Mouse (Mus musculus) layer of hippocampus, adult 9-10 months (tissue): ENCODE measurements around the gene Sept10.

ENCODE experiments used
- DNase-seq: peaks from one replicate; pipeline ENCODE4 v3.0.0; 2022; ENCODE audit warnings: low spot score

The Sept10 gene

GRCm38 (mm10) chr10:59221473-59222270, at the start of gene Sept10, which contains the start of gene Sowahc:
Gene Sept10, minus strand, starts transcription at chr10:59221847.
Gene Sowahc, plus strand, starts transcription at chr10:59221953.
- DNase-seq: peak; percentile 91

DNA sequence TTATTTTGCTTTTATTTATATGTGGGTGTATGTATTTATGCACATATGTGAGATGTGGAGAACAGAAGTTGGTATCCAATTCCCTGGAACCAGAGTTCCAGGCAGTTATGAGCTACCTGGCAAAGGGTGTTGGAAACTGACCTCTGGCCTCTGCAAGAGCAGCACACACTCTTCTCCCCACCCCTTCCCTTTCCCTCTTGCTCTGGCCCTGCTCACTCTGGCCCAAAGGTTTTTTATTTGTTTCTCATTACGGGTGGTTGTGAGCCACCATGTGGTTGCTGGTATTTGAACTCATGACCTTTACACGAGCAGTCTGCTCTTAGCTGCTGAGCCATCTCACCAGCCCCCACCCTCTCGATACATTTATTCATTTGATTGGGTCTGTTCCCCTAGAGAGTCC, 47.1 kb upstream of the Sept10 start:
- no peak for DNase-seq

GRCm38 (mm10) chr10:59268109-59268508, 46.5 kb upstream of the Sept10 start:
- DNase-seq: no peak

GRCm38 (mm10) chr10:59267275-59267674, 45.6 kb upstream of the Sept10 start:
- no peak for DNase-seq

- no peak for DNase-seq
These were observed 44.5 kb upstream of the Sept10 start for GRCm38 (mm10) chr10:59266097-59266496.

DNA sequence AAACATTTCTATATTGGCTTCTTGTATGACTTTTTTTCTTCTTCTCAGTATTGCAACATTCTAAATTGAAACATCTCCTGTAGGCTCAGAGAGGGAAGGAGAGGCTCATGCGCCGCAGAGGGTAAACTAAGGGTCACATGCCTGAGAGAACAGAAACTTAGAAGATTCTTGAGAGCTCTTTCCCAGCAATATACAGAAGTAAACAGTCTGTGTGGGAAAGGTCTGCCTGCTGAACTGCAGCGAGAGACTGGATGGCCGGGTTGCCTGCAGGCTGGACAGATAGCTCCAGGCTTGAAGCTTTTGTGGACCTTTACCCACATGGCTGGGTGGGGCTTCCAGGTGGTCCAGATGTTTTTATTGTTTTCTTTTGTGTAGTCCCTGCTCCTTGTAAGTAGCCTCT, 44.0 kb upstream of the Sept10 start:
- no peak for DNase-seq

DNA sequence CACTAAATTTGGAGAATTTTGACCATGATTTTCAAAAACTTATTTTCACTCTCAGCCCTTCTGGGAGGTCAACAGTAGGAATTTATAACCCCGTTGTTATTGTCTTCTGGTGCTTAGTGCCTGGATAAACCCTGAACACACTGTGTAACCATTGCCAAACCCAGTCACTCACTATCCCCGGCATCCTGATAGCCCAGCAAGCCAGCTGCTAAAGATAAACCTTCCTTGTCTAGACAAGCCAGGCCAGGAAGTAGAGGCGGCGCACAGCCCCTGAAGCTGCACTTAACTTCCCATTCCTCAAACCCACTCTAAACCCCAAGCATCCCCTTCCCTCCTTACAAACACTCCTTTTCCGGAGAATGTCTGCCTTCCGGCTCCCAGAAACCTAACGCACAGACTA, 43.4 kb upstream of the Sept10 start:
- DNase-seq: no peak

- DNase-seq: no peak
These were observed 41.3 kb upstream of the Sept10 start for GRCm38 (mm10) chr10:59262979-59263378.

DNA sequence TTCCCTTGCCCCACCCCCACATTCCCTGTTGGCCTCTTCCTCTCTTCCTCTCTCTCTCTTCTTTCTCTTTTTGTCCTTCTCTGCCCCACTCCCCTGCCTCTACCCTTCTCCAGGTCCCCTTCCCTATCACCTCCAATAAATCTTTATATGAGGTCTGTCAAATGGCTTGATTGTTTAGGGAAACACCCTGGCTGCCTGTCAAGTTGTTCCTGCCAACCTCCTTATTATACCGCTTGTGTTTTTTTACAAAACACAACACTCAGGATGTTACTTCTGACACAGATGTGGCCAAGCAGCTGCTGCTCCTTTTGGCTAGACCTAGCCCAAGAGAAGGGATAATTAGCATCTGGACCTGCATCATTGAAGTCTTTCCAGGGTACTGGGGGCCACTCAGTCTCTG, 40.4 kb upstream of the Sept10 start:
- DNase-seq: no peak

DNA sequence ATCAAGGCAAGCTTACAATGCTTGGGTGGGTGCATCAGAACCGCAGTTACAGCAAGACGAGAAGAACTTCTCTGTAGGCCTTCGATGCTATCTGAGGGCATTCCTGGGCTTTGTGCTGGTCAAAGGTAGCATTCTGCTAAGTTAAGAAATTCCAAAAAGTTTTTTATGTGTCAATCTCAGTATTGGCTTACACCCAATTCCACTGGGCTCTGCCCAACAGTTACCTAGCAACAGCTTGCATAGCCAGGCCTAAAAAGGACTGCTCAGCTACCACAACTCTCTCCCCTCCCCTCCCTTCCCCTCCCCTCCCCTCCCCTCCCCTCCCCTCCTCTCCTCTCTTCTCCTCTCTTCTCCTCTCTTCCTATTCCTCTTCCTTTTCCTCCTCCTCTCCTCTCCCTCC, 40.0 kb upstream of the Sept10 start:
- DNase-seq: no peak

- no peak for DNase-seq
These were observed 37.9 kb upstream of the Sept10 start for GRCm38 (mm10) chr10:59259572-59259971.

DNA sequence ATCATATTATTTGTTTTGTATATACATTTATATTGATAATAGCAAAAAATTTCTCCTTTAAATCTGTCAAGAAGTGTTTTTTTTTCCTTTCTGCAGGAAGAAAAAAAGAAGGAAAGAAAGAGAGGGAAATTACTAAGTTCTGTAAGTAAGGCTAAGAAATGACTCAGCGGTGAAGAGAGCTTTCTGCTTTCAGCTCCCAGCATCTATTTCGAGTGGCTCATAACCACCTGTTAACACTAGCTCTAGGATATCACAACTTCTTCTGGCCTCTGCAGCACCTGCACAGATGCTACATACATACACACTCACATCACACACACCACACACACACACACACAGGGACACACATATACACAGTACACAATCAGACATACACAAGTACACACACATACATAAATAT, 34.9 kb upstream of the Sept10 start:
- no peak for DNase-seq

DNA sequence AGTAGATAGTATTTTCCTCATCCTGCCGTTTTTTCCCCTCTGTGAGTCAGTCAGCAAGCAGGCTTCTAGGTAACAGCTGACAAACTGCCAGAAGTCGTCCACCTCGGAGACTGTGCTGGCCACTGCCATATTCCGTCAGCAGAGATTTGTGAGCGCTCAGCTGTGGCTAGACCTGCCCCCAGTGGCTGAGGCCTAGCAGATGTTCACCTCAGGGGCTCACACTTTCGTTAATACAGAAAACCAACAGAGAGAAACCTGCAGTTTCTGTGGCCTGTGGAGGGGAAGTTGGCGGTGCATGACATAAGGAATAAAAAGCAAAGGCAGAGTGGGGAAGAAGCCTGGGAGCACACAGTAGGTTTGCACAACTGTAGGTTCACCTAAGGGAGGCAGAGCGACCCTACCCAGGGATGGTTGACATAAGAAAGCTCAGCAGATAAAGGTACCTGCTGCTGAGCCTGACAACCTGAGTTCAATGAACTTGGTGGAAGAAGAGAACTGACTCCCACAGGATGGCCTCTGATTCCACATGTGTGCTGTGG, 32.0 kb upstream of the Sept10 start:
- no peak for DNase-seq

DNA sequence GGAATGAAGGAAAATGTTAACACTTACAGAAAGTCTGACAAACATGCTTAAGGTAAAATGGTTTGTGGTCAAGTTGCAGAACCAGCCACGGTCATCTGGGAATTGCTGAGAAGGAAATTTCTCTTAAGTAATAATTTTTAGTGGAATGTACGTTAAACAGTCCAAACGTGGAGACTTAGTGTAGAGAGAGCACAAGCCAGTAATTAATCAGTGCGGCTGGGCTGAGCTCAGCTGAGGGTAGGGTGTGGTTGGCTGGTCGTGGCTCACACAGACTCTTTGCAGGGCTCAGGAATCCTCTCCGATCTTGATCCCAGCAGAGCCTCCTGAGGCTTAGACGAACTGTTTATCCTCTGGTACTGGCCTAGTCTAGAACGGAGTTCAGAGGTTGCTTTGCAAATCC, 30.7 kb upstream of the Sept10 start:
- no peak for DNase-seq

DNA sequence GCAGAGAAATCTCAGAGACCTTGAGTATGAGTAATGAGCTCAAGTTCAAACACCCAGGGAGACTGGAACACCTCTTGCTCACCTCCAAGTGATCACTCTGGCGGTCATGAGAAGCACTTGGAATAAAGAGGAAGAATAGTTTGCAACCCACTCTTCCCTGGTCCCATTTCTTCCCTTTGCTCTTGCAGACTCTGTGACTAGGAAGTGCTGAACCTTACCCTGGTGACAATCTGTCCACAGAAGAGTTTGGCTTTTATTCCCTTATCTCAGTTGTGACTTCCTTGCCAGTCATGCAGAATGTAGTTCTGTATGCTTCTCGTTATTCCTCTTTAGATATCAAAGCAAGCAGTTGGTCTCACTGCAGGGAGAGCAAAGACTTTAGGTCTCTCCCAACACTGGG, 30.3 kb upstream of the Sept10 start:
- DNase-seq: no peak

- DNase-seq: no peak
These were observed 29.0 kb upstream of the Sept10 start for GRCm38 (mm10) chr10:59250679-59251078.

DNA sequence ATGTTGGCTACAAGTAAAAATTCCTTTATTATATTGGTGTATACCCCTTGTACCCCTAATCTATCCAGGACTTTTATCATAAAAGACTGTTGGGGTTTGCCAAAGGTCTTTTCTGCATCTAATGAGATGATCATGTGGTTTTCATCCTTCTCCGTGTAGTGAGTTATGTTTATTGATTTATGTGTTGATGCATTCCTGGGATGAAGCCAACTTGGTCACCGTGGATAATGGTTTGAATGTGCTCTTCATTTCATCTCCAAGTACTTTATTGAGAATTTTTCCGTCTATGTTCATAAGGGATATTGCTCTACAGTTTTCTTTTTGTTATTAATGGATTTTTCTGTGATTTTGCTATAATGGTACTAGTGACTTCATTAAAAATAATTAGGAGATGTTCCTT, 27.9 kb upstream of the Sept10 start:
- no peak for DNase-seq

DNA sequence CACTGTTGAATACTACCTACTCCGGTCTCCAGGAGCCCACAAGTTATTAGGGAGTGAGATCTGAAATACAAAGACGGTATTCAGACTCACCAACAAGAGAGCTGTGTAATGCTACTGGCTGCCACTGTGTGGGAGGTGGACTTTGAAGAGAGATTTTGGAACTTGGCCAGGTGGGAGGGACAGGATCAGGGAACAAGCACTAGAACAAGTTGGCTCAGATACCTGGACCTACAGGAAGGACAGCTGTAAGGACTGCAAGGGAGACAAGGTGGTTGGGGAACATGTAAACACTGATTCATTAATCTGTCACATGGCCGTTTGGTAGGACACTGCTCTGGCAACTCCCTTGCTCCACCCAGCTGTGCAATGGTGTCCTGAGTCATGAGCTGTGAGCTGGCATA, 19.5 kb upstream of the Sept10 start:
- DNase-seq: no peak

DNA sequence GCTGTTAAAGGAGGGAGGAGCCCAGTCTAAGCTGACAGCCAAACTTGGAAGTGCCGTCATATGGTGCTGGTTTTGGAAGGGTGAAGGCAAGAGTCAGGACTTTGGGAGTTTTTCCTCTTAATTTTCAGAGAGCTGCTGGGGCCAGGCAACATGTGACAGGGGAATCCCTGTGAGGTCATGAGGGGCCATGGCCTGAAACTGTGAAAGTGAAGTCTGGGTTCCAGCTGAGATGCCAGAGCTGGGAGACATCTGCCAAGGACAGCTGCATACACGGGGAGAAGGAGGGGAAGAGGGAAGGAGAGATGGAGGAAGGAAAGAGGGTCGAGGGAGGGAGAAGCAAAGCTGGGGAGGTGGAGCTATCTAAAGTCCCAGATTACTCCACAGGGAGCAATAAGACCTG, 16.1 kb upstream of the Sept10 start:
- no peak for DNase-seq

DNA sequence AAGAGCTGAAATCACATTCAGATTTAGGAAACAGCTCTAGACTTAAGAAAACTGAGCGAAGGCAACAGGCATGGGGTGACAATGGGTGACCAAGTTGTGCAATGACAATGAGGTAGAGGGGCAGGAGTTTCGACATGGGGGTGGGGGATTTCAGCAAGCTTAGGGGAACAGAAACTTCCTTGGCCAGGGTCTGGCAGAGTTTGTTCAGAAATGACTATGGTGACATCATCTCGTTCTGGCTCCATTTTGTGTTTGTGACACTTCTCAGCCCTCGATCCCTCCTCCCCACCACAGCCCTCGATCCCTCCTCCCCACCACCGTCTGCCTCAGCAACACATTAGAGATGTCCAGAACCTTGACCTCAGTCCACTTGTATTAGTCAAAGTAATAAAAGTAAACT, 14.8 kb upstream of the Sept10 start:
- DNase-seq: no peak

DNA sequence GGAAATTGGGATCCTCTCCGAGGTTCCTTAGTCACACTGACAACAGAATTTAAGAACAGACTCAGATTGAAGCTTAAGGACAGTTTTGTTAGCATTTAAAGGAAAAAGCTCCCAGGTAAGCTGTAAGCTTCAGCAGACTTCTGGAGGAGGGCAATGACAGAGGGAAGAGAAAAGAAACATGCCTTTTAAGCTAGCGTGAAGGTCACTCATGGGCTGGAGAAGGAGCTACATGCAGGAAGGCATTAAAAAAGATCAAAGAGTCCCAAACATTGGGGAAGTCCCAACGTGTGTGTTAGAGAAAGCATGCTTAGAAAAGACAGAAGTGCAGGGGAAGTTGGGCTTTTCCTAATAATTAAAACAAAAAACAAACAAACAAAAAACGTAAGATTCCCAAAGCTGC, 14.2 kb upstream of the Sept10 start:
- DNase-seq: no peak

- DNase-seq: no peak
These were observed 13.6 kb upstream of the Sept10 start for GRCm38 (mm10) chr10:59235227-59235626.

DNA sequence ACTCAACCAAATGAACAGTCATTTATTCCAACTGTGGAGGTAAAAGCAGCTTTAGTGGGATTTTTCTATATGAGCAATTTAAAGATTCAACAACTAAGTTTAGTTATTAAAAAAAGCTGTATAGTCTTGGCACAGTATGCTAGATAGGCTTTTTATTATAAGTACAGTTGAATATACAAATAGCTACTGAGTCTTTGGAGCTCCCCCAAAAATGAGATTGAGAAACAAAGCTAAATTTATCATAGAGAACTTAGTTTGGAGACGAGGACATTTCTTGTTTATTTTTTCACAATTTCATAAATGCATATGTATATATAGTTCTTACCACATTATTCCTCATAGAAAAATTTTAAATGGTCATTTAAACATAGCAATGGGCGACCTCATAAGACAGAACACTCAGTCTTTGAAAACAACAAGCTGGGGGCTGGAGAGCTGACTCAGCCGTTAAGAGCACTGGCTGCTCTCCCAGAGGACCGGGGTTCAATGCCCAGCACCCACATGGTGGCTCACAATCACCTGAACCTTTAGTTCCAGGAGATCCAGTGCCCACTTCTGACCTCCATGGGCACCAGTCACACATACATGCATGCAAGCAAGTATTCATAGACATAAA, 7.7 kb upstream of the Sept10 start:
- DNase-seq: no peak

DNA sequence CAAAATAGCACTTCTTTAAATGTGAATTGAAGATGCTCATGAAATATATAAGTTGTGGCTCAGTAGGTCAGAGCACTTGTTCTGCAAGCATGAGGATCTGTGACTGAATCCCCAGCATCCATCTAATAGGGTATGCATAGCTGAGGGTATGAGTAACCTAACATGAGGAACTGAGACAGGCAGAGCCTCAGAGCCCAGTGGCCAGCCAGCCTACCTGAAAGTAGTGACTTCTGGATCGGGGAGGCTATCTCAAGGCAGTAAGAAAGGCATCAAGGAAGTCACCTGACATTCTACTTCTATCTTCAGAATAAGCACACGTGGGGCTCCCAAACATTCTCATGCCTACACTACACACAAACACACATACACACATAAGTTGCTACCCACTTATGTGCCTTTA, 3.5 kb upstream of the Sept10 start:
- no peak for DNase-seq
